In the genomic region with DNA sequence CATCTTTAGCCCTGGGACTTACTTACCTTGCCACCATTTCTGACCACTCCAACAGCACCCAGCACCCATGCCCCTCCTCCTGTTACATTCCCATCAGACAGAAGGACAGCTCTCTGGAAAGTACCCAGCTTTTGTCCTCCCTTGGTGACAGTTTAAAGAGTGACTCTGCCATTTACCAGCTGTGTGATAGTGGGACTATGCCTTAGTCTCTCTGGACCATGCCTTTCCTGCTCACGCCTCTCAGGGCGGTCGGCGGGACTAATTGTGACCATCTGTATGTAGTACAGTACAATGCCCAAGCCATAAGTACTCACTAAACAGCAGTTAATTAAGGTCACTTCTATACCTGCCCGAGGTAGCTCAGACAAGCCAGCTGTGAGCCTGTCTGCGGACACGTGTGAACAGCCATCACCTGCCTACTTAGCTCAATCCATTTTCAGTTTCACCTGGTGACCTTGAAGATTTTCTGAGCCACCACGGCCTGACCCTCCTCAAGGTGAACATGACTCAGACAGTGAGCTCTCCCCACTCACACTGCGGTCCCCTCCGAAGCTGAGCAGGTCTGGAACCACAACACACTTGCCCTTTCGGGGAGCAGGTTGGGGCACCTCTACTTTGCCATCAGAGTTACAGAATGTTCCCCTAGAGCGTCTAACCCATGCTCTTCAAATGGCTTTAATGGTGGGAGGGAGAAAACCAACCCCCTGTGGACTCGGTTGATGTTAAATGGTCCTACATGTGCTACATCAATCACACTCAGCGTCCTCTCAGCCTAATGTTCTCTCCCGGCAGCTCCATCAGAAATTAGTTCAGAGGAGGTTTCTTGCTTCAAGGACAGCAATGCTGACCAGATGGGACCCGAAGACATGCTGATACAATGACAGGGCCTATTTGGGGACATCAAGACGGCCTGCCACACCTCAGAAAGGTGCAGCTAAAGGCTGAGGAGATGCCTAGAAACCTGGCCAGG, we compare ENCODE assay signal across 14 mouse cellular contexts. TPM values are rescaled to one million over a fixed set of nuclear protein-coding genes. Genes with fewer than 3 reads are reported as not detected.
DNase-seq lines count a peak whose midpoint lies in the region; ATAC-seq lines count a peak whose summit lies in the region.
"Had no signal": no experiment of that assay in that cellular context is flagged by ENCODE, and none has a peak within 500 bp of the region (broad histone marks: within the 10 kb centered on the region; RNA-seq: fewer than 3 reads in every experiment).

No protein-coding gene starts in this region.

- H3K4me3 ChIP-seq in heart, embryonic 16.5 days (ENCODE audit: low read length) = no peak overlapping the region
- no peak overlapping the region for H3K4me3 ChIP-seq in midbrain, embryonic 11.5 days (ENCODE audit: low read depth, low read length)
- H3K4me3 ChIP-seq in midbrain, embryonic 16.5 days (ENCODE audit: low read depth, low read length) = no peak overlapping the region
- H3K4me3 ChIP-seq in limb, embryonic 10.5 days = no peak overlapping the region
- H3K4me3 ChIP-seq: embryonic facial prominence, embryonic 15.5 days; left cerebral cortex, adult 2 months; limb, embryonic 15.5 days had no signal

- H3K36me3 ChIP-seq in heart, embryonic 16.5 days (ENCODE audit: control insufficient read depth, insufficient read depth) = no peaks in the 10 kb centered on the region
- no peaks in the 10 kb centered on the region for H3K36me3 ChIP-seq in midbrain, embryonic 11.5 days (ENCODE audit: control insufficient read depth, insufficient read depth, low read length)
- no peaks in the 10 kb centered on the region for H3K36me3 ChIP-seq in midbrain, embryonic 16.5 days (ENCODE audit: control insufficient read depth, insufficient read depth, low read length)
- no peaks in the 10 kb centered on the region for H3K36me3 ChIP-seq in limb, embryonic 10.5 days
- H3K36me3 ChIP-seq: embryonic facial prominence, embryonic 15.5 days; limb, embryonic 15.5 days had no signal

- no peak overlapping the region for H3K9ac ChIP-seq in heart, embryonic 16.5 days (ENCODE audit: low read length)
- no peak overlapping the region for H3K9ac ChIP-seq in midbrain, embryonic 11.5 days (ENCODE audit: low read length)
- H3K9ac ChIP-seq in midbrain, embryonic 16.5 days (ENCODE audit: low read depth, low read length) = no peak overlapping the region
- H3K9ac ChIP-seq: embryonic facial prominence, embryonic 15.5 days; limb, embryonic 15.5 days had no signal

- WGBS in heart, embryonic 16.5 days = 72% methylated on average over 17 of the region's 17 CpGs
- WGBS in midbrain, embryonic 11.5 days = 87% methylated on average over 17 of the region's 17 CpGs
- WGBS in midbrain, embryonic 16.5 days = 84% methylated on average over 17 of the region's 17 CpGs
- WGBS in limb, embryonic 10.5 days = 53% methylated on average over 17 of the region's 17 CpGs

- peaks cover 23% of the 10 kb centered on the region for H3K4me1 ChIP-seq in heart, embryonic 16.5 days (ENCODE audit: control insufficient read depth, insufficient read depth, low read length)
- H3K4me1 ChIP-seq in midbrain, embryonic 11.5 days (ENCODE audit: control insufficient read depth, insufficient read depth, low read length) = no peaks in the 10 kb centered on the region
- H3K4me1 ChIP-seq in midbrain, embryonic 16.5 days (ENCODE audit: control insufficient read depth, insufficient read depth, low read length) = peaks cover 5% of the 10 kb centered on the region
- H3K4me1 ChIP-seq in limb, embryonic 10.5 days = peaks cover 47% of the 10 kb centered on the region

- peak; percentile 46 for DNase-seq in cerebellum, adult 9-10 months
- DNase-seq in cerebellum, postnatal 14 days = no peak
- no peak for DNase-seq in heart, adult 9 months (ENCODE audit: low spot score in 2 of 2)
- peak; percentile 57 for DNase-seq in midbrain, embryonic 11.5 days (ENCODE audit: low spot score, missing footprints)
- DNase-seq in limb, embryonic 10.5 days (ENCODE audit: low spot score) = no peak
- DNase-seq in thymus, adult 18-20 months = no peak
- DNase-seq: adrenal gland, postnatal 10 days; gastrocnemius, postnatal 36 days; thymus, adult 2 months had no signal

- H3K4me2 ChIP-seq in heart, embryonic 16.5 days (ENCODE audit: low read depth, low read length) = no peak overlapping the region
- H3K4me2 ChIP-seq in midbrain, embryonic 11.5 days = no peak overlapping the region
- no peak overlapping the region for H3K4me2 ChIP-seq in midbrain, embryonic 16.5 days (ENCODE audit: low read length)
- H3K4me2 ChIP-seq: embryonic facial prominence, embryonic 15.5 days; limb, embryonic 15.5 days had no signal

- no peaks in the 10 kb centered on the region for H3K27me3 ChIP-seq in heart, embryonic 16.5 days (ENCODE audit: control insufficient read depth, insufficient read depth, low read length)
- no peaks in the 10 kb centered on the region; the same call in 1 of the 2 replicates for H3K27me3 ChIP-seq in midbrain, embryonic 11.5 days (ENCODE audit: control insufficient read depth, insufficient read depth, low read length)
- no peaks in the 10 kb centered on the region for H3K27me3 ChIP-seq in midbrain, embryonic 16.5 days (ENCODE audit: control insufficient read depth, insufficient read depth, low read depth, low read length)
- H3K27me3 ChIP-seq in limb, embryonic 10.5 days (ENCODE audit: low read depth, poor library complexity, severe bottlenecking) = peaks cover 18% of the 10 kb centered on the region
- H3K27me3 ChIP-seq: embryonic facial prominence, embryonic 15.5 days; limb, embryonic 15.5 days had no signal

- H3K9me3 ChIP-seq in heart, embryonic 16.5 days (replicated peaks; ENCODE audit: control insufficient read depth, low read length) = no peaks in the 10 kb centered on the region
- no peaks in the 10 kb centered on the region for H3K9me3 ChIP-seq in midbrain, embryonic 11.5 days (ENCODE audit: control insufficient read depth, low read length)
- no peaks in the 10 kb centered on the region for H3K9me3 ChIP-seq in midbrain, embryonic 16.5 days (replicated peaks; ENCODE audit: control insufficient read depth, low read length, poor library complexity, severe bottlenecking)
- no peaks in the 10 kb centered on the region for H3K9me3 ChIP-seq in limb, embryonic 10.5 days (replicated peaks)
- H3K9me3 ChIP-seq: embryonic facial prominence, embryonic 15.5 days; limb, embryonic 15.5 days had no signal

- ATAC-seq in heart, embryonic 16.5 days (replicated peaks; ENCODE audit: extremely low read depth, insufficient read depth, low FRiP score) = no peak
- no peak for ATAC-seq in midbrain, embryonic 11.5 days (ENCODE audit: low FRiP score)
- no peak for ATAC-seq in midbrain, embryonic 16.5 days

- H3K27ac ChIP-seq in heart, embryonic 16.5 days (ENCODE audit: low read length) = peak overlapping the region; percentile 62
- no peak overlapping the region for H3K27ac ChIP-seq in midbrain, embryonic 11.5 days (ENCODE audit: low read depth, low read length)
- no peak overlapping the region for H3K27ac ChIP-seq in midbrain, embryonic 16.5 days (ENCODE audit: low read length)
- H3K27ac ChIP-seq in limb, embryonic 10.5 days = peak overlapping the region; percentile 31
- H3K27ac ChIP-seq: embryonic facial prominence, embryonic 15.5 days; limb, embryonic 15.5 days had no signal

RNA-seq across cellular contexts. Expression of gene Ier5, which starts 38.3 kb away (rescaled TPM):
- polyA plus RNA-seq in heart, embryonic 16.5 days (2015; fragmentation: Nextera tagmentation; extraction: Ambion mirVana) = 3.6 and 3.9 TPM in 2 replicates
- polyA plus RNA-seq in midbrain, embryonic 11.5 days (2014; fragmentation: Nextera tagmentation; extraction: Ambion mirVana) = 12.4 and 13.5 TPM in 2 replicates
- polyA plus RNA-seq in midbrain, embryonic 16.5 days (2015; fragmentation: Nextera tagmentation; extraction: Ambion mirVana) = 4.8 and 4.9 TPM in 2 replicates
- polyA plus RNA-seq in limb, embryonic 10.5 days (2016; fragmentation: Nextera tagmentation; extraction: Ambion mirVana) = 4.5 and 6.9 TPM in 2 replicates

Comparison
In these comparisons a context has a peak if more than half of its experiments do, and no peak if none do; other contexts are left out.
1. DNase-seq: peak in cerebellum, adult 9-10 months (single experiment) and midbrain, embryonic 11.5 days (single experiment); none in cerebellum, postnatal 14 days (0 of 2), heart, adult 9 months (0 of 2), limb, embryonic 10.5 days (single experiment) and thymus, adult 18-20 months (0 of 2).
2. H3K27ac ChIP-seq: peak in heart, embryonic 16.5 days (single experiment) and limb, embryonic 10.5 days (single experiment); none in midbrain, embryonic 11.5 days (single experiment) and midbrain, embryonic 16.5 days (single experiment).